Mouse (Mus musculus) forebrain, postnatal 0 days (tissue): ENCODE measurements around the gene 4921536K21Rik. TPM values are rescaled to one million over a fixed set of nuclear protein-coding genes. Genes with fewer than 3 reads are reported as not detected.

Experiments
- ATAC-seq: fragments of 200-750 bp; cut with Nextera tagmentation; 2 replicates; pipeline ENCODE4 v1.8.0; 2017; ENCODE audit warnings: mild to moderate bottlenecking, moderate library complexity
- DNase-seq: peaks from one replicate; pipeline ENCODE4 v3.0.0-alpha.2; 2015
- H3K27ac ChIP-seq: fragments of 300-500 bp; sonication (generic); 2 replicates; pipeline ENCODE4 v1.5.1; 2014; ENCODE audit warnings: low read depth, mild to moderate bottlenecking, antibody characterized with exemption, low read length, moderate library complexity, mixed read lengths
- H3K27me3 ChIP-seq: fragments of 300-500 bp; sonication (generic); 2 replicates; pipeline ENCODE4 v1.6.1; 2014; ENCODE audit warnings: mild to moderate bottlenecking, low read length, mixed read lengths; ENCODE audit not compliant: insufficient read depth
- H3K36me3 ChIP-seq: fragments of 300-500 bp; sonication (generic); 2 replicates; pipeline ENCODE4 v1.6.1; 2014; ENCODE audit warnings: mild to moderate bottlenecking, moderate library complexity; ENCODE audit not compliant: insufficient read depth
- H3K4me1 ChIP-seq: fragments of 300-500 bp; sonication (generic); 2 replicates; pipeline ENCODE4 v1.6.1; 2014; ENCODE audit warnings: antibody characterized with exemption; ENCODE audit not compliant: insufficient read depth
- H3K4me2 ChIP-seq: fragments of 300-500 bp; sonication (generic); 2 replicates; pipeline ENCODE4 v1.6.1; 2014; ENCODE audit warnings: low read depth, mild to moderate bottlenecking, moderate library complexity
- H3K4me3 ChIP-seq: fragments of 300-500 bp; sonication (generic); 2 replicates; pipeline ENCODE4 v1.5.1; 2014; ENCODE audit warnings: low read depth, low read length, mixed read lengths
- H3K9ac ChIP-seq: fragments of 300-500 bp; sonication (generic); 2 replicates; pipeline ENCODE4 v1.6.1; 2014; ENCODE audit warnings: mild to moderate bottlenecking
- H3K9me3 ChIP-seq: fragments of 300-500 bp; sonication (generic); 2 replicates; pipeline ENCODE4 v1.6.1; 2016; ENCODE audit warnings: low read length
- CTCF ChIP-seq: sonication (generic); IDR thresholded peaks from 2 replicates; pipeline ENCODE4 v1.5.1; 2016; ENCODE audit warnings: antibody characterized with exemption, control low read depth, low read depth
- WGBS: fragments of 180-500 bp; shearing (Covaris S2); extraction: QIAGEN DNeasy Blood & Tissue Kit; methylation state at CpG from one replicate; pipeline ENCODE4 v1.1.7; 2014; 5-methylcytosine and 5-hydroxymethylcytosine counted together
- polyA plus RNA-seq: library from polyadenylated mRNA; unstranded; fragments of >200 nt; fragmentation: Nextera tagmentation; extraction: Ambion mirVana; gene quantifications from 2 replicates; pipeline ENCODE4 v1.2.1, GENCODE M21; 2015
- total RNA-seq: library from RNA; depleted of rRNA; stranded (reverse); fragments of >200 nt; gene quantifications from 2 replicates; pipeline ENCODE4 v1.2.3, GENCODE M21; 2014

4921536K21Rik gene
- total and polyA plus RNA-seq, 2 experiments from 2014 or later = 0.19 to 0.56 TPM

DNA sequence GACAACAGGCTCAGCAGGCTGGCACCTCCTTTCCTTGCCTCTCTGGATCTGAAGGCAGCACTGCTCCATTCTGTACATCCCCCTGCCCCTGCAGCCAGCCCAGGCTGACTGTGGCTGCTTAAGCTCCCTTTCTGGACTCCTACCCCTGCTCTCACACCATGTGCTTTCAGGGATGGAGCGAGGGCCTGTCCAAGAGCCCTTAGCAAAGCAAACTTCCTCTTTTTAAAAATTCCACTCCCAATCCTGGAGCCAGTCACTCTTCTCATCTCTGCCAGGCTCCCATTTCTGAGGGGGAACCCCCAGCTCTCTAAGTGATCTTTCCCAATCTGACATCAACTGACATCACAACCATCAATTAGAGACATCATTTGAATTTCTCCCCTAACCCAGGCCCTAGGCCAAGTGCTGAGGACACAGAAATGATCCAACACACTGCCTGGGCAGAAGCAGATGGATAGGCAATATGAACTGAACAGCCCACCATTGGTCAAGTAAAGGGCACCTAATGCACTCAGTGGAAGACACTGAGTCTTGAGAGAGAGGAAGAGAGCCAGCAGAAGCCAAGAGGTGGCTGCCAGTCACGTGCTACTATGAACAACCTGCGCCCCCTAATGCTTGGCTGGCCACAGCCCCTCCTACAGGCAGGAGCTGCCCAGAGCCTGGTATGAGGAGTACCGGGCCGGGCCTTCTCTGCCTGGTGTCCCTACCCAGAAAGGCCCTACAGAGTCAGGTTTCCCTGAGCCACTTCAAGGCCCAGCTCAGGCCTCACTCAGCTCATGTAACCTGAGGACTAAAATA is 15.8 kb upstream of the 4921536K21Rik start:
- no peaks in the 10 kb centered on the region for H3K9me3 ChIP-seq
- H3K4me3 ChIP-seq = peak overlapping the region; percentile 21
- no peaks in the 10 kb centered on the region for H3K27me3 ChIP-seq
- WGBS = 56% methylated on average over 5 of the region's 5 CpGs
- no peak for ATAC-seq
- H3K27ac ChIP-seq = no peak overlapping the region
- peak overlapping the region; percentile 39 for H3K9ac ChIP-seq
- peak overlapping the region; percentile 92 for H3K4me2 ChIP-seq
- DNase-seq = no peak
- peaks cover 20% of the 10 kb centered on the region for H3K36me3 ChIP-seq
- H3K4me1 ChIP-seq = peaks cover 23% of the 10 kb centered on the region
- TF ChIP-seq CTCF = 0 out of 2 replicates have a peak, but pooled peaks have one; percentile 5

DNA sequence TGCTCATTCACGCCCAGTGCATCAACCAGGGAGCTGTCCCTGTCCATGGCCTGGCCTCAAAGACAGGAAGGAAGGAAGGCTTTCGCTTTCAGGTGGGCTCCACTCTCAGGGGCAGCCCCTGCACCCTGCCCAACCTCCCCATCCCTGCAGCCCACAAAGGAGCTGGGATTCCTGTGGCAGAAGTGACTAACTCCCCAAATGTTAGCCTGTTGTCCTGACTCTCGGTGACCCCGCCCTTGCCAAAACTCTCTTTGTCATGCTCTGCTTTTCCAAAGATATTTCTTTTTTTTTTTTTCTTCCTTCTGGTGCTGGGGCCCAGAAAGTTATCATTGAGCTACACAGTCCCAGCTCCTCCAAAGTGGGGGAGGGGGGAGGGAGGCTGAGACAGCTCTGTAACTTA is 14.3 kb upstream of the 4921536K21Rik start:
- no peaks in the 10 kb centered on the region for H3K9me3 ChIP-seq
- peaks cover 22% of the 10 kb centered on the region for H3K36me3 ChIP-seq
- TF ChIP-seq CTCF = no peak
- no peak overlapping the region for H3K9ac ChIP-seq
- H3K27ac ChIP-seq = no peak overlapping the region
- no peaks in the 10 kb centered on the region for H3K27me3 ChIP-seq
- peaks cover 23% of the 10 kb centered on the region for H3K4me1 ChIP-seq
- H3K4me3 ChIP-seq = no peak overlapping the region
- DNase-seq (no peak), ATAC-seq (no peak)
- WGBS = 91% methylated on average over 4 of the region's 4 CpGs
- H3K4me2 ChIP-seq = peak overlapping the region; percentile 5; the same call in 1 of the 2 replicates

DNA sequence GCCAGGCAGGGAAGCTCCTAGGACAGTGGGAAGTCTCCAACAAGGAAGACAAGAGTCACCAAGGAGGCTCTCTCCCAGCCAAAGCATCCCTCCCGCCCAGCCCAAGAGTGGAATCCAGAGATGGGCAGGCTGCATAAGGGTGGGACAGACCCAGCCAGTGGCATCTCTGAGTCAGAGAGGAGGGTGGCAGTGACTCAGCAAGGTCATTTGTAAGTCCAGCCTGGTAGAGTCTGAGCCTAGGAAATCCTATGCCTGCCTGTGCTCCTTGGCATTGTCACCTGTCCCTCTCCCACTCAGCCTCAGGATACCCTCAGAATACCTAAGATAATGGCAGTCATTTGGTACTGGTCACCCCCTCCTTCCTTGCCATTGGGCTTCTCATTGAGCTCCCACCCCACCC is 10.5 kb upstream of the 4921536K21Rik start:
- 93% methylated on average over 1 of the region's 1 CpGs for WGBS
- H3K4me2 ChIP-seq = no peak overlapping the region
- 0 out of 2 replicates have a peak, but pooled peaks have one; percentile 12 for ATAC-seq
- no peak overlapping the region for H3K9ac ChIP-seq
- no peak overlapping the region for H3K27ac ChIP-seq
- H3K36me3 ChIP-seq = peaks cover 22% of the 10 kb centered on the region
- H3K9me3 ChIP-seq = no peaks in the 10 kb centered on the region
- TF ChIP-seq CTCF = no peak
- H3K27me3 ChIP-seq = no peaks in the 10 kb centered on the region
- H3K4me3 ChIP-seq = no peak overlapping the region
- DNase-seq = no peak
- peaks cover 8% of the 10 kb centered on the region; the same call in 1 of the 2 replicates for H3K4me1 ChIP-seq

DNA sequence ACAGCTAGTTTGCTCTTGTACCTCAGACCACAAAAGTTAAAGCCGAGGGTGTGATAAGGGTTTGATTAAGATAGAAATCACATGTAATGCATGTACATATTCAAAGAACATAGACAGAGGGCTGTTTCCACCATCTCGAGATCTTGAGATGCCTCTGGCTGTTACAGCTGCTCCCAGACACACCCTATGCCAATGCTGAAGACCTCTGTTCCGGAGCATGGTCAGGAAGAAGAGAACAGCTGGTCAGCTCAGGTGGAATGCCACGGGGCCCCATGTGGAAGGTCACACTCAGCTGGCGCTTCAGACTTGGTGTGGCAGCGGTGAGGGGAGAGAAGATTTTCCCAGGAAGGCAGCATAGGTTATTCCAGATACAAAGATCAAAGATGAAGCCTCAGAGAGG is 9.8 kb upstream of the 4921536K21Rik start:
- Histone ChIP-seq H3K9ac (no peak overlapping the region), H3K9me3 (no peaks in the 10 kb centered on the region), H3K4me2 (no peak overlapping the region), H3K4me1 (0 out of 2 replicates have a peak, but pooled peaks cover 1% of the 10 kb centered on the region), H3K27ac (no peak overlapping the region), H3K27me3 (no peaks in the 10 kb centered on the region), H3K4me3 (no peak overlapping the region), H3K36me3 (peaks cover 22% of the 10 kb centered on the region)
- DNase-seq (no peak), ATAC-seq (no peak)
- TF ChIP-seq CTCF = no peak
- WGBS = 87% methylated on average over 6 of the region's 6 CpGs

DNA sequence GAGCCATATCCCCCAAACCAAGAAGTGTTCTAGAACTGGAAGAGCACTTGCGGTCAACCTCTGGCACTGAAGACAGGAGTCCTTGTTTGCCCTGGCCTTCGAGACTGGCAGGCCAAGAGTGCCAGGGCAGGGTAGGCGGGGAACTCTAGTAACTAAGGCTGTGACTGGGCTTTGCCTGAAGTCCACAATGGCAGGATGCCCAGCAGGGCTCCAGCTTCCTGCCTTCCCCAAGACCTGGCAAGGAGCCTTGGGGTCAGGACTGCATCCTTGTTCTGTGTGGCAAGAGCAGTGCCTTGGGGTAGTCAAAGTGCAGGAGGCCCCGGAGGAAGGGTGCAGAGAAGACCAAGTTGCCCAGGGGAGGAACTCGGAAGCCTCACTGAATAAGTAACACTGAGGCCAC is 8.1 kb upstream of the 4921536K21Rik start:
- H3K36me3 ChIP-seq = peaks cover 28% of the 10 kb centered on the region
- no peaks in the 10 kb centered on the region for H3K9me3 ChIP-seq
- H3K4me3 ChIP-seq = no peak overlapping the region
- H3K27me3 ChIP-seq = no peaks in the 10 kb centered on the region
- no peak for TF ChIP-seq CTCF
- ATAC-seq (peak; percentile 66), DNase-seq (peak; percentile 39)
- H3K9ac ChIP-seq = no peak overlapping the region
- no peak overlapping the region for H3K27ac ChIP-seq
- 78% methylated on average over 5 of the region's 5 CpGs for WGBS
- no peaks in the 10 kb centered on the region for H3K4me1 ChIP-seq
- H3K4me2 ChIP-seq = no peak overlapping the region

DNA sequence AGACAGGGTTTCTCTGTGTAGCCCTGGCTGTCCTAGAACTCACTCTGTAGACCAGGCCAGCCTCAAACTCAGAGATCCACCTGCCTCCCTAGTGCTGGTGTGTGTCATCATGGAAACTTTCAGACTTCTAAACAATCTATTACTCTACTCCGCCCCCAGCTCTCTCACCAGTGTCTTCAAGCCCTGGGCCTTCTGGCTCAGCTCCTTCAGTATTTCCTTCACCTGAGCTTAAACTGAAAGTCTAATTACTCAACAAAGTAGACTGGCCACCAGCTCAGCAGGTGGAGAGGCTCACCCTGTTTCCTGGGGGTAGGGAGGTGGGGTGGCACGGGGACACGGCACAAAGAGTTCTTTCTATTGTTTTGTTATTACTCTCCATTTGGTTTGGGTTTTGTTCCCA is 7.6 kb upstream of the 4921536K21Rik start:
- ATAC-seq = no peak
- no peak for TF ChIP-seq CTCF

DNA sequence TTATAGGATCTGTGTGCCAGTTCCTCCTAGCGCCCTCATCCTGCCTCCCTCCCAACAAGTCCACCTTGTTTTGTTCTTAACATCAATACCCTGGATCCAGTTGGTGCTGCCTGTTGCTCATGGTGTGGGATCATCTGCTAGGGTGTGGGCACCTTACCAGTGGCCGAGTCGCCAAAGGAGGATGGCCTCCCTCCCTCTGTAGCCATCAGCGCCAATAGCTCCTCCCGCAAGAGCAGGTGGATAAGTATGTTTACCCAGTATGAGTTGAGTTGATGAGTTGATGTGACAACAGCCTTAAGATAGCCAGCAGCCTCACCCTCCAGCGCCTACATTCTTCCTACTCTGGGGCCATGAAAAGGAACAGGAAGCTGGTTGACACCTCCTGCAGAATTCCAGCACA is 5.4 kb upstream of the 4921536K21Rik start:
- no peaks in the 10 kb centered on the region for H3K27me3 ChIP-seq
- no peak overlapping the region for H3K9ac ChIP-seq
- ATAC-seq (no peak), DNase-seq (no peak)
- H3K4me1 ChIP-seq = no peaks in the 10 kb centered on the region
- no peaks in the 10 kb centered on the region for H3K9me3 ChIP-seq
- peaks cover 9% of the 10 kb centered on the region; the same call in 1 of the 2 replicates for H3K36me3 ChIP-seq
- no peak overlapping the region for H3K4me2 ChIP-seq
- no peak overlapping the region for H3K4me3 ChIP-seq
- no peak overlapping the region for H3K27ac ChIP-seq
- no peak for TF ChIP-seq CTCF
- WGBS = 88% methylated on average over 6 of the region's 6 CpGs

More for the DNA sequence above, 7.6 kb upstream of the 4921536K21Rik start:
- no peaks in the 10 kb centered on the region for H3K4me1 ChIP-seq
- peaks cover 28% of the 10 kb centered on the region for H3K36me3 ChIP-seq
- no peak overlapping the region for H3K4me3 ChIP-seq
- WGBS = 79% methylated on average over 3 of the region's 3 CpGs
- no peaks in the 10 kb centered on the region for H3K9me3 ChIP-seq
- no peak for DNase-seq
- H3K27me3 ChIP-seq = no peaks in the 10 kb centered on the region
- H3K4me2 ChIP-seq = no peak overlapping the region
- no peak overlapping the region for H3K9ac ChIP-seq
- no peak overlapping the region for H3K27ac ChIP-seq
